Mouse (Mus musculus): ENCODE results near the gene Cldn9. TPM values are rescaled to one million over a fixed set of nuclear protein-coding genes. Genes with fewer than 3 reads are reported as not detected.

Cldn9 gene
- polyA plus RNA-seq, 1 experiment from 2014 or later = 18.3 TPM

DNA sequence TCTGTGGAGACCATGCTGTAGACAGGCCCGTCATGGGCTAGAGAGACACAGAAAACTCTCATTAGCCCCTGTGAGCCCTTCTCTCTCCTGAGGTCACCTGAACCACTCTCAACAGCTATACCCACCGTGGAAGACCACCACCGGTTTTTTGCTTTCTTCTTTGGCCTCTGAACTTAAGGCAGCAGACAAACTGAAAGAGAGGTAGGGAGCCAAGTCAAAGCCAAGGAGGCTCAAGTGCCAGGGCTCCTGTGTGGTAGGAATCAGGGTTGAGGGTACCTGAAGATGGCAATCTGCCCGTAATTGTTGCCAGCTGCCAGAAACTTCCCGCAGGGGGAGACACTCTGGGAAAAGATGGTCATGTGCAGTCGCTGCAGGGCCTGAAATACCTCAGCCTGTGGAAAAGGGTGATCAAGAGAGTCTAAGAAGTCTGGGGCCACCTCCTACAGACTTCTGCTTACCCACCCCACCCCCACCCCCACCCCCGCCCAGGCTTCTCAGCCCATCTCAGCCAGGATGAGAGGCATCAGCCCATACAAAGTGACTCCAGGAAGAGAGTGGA lies 13.2 kb downstream of the Cldn9 start:
- H3K36me3 ChIP-seq = peaks cover 36% of the 10 kb centered on the region
- H3K4me2 ChIP-seq (replicated peaks) = no peak overlapping the region
- no peak for ATAC-seq (ENCODE audit: insufficient number of reproducible peaks, low FRiP score, low TSS enrichment, low read depth)
- no peaks in the 10 kb centered on the region for H3K9me3 ChIP-seq (replicated peaks)
- no peak overlapping the region for H3K9ac ChIP-seq
- H3K27ac ChIP-seq (replicated peaks) = no peak overlapping the region
- no peaks in the 10 kb centered on the region for H3K27me3 ChIP-seq
- 88% methylated on average over 7 of the region's 7 CpGs for WGBS
- no peak overlapping the region for H3K4me3 ChIP-seq (replicated peaks)
- peaks cover 24% of the 10 kb centered on the region for H3K4me1 ChIP-seq

GRCm38 (mm10) chr17:23665511-23665910 lies 18.3 kb downstream of the Cldn9 start:
- peaks cover 25% of the 10 kb centered on the region for H3K27me3 ChIP-seq
- no peak overlapping the region for H3K27ac ChIP-seq (replicated peaks)
- H3K9ac ChIP-seq = no peak overlapping the region
- 77% methylated on average over 14 of the region's 14 CpGs for WGBS
- H3K4me2 ChIP-seq (replicated peaks) = no peak overlapping the region
- no peak overlapping the region for H3K4me3 ChIP-seq (replicated peaks)
- peaks cover 15% of the 10 kb centered on the region for H3K4me1 ChIP-seq
- H3K9me3 ChIP-seq (replicated peaks) = no peaks in the 10 kb centered on the region
- ATAC-seq (ENCODE audit: insufficient number of reproducible peaks, low FRiP score, low TSS enrichment, low read depth) = no peak
- H3K36me3 ChIP-seq = peaks cover 34% of the 10 kb centered on the region

DNA sequence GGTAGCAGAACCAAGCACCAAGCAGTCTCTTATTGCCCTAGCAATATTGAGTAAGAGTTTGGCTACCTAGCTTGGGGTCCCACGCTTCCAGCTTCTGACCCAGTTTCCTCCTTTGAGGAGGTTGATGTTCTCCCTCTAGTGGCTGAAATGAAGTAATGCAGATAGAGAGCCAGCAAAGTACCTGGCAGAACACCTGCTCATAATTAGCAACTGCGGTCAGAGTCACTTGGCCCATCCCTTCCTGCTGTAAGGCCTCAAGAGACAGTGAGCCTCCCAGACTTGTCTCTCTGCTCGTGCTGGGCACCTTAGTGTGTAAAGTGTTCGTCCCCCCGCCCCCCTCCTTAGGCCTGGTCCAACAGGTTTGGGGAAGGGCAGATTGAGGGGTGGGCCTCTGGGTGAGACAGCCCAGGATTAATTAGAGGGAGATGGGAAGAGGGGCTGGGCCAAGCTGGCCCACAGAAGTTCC lies 19.2 kb downstream of the Cldn9 start:
- peaks cover 19% of the 10 kb centered on the region for H3K4me1 ChIP-seq
- H3K4me3 ChIP-seq (replicated peaks) = no peak overlapping the region
- whole genome bisulfite sequencing = 7% methylated on average over 5 of the region's 5 CpGs
- no peak overlapping the region for H3K9ac ChIP-seq
- H3K4me2 ChIP-seq (replicated peaks) = 0 out of 2 replicates have a peak overlapping the region, but pooled peaks have one; percentile 10
- no peak overlapping the region for H3K27ac ChIP-seq (replicated peaks)
- ATAC-seq (ENCODE audit: insufficient number of reproducible peaks, low FRiP score, low TSS enrichment, low read depth) = no peak
- peaks cover 26% of the 10 kb centered on the region for H3K36me3 ChIP-seq
- peaks cover 34% of the 10 kb centered on the region for H3K27me3 ChIP-seq
- H3K9me3 ChIP-seq (replicated peaks) = no peaks in the 10 kb centered on the region

- Histone ChIP-seq H3K27ac (replicated peaks) (no peak overlapping the region), H3K4me3 (replicated peaks) (no peak overlapping the region), H3K4me2 (replicated peaks) (0 out of 2 replicates have a peak overlapping the region, but pooled peaks have one; percentile 39), H3K27me3 (peaks cover 36% of the 10 kb centered on the region), H3K36me3 (peaks cover 4% of the 10 kb centered on the region), H3K9ac (no peak overlapping the region), H3K9me3 (replicated peaks) (no peaks in the 10 kb centered on the region), H3K4me1 (peaks cover 19% of the 10 kb centered on the region)
- ATAC-seq (ENCODE audit: insufficient number of reproducible peaks, low FRiP score, low TSS enrichment, low read depth) = no peak
- 1% methylated on average over 9 of the region's 9 CpGs for WGBS
Measured at GRCm38 (mm10) chr17:23661526-23661925, 22.3 kb downstream of the Cldn9 start.

- Histone ChIP-seq H3K9ac (no peak overlapping the region), H3K9me3 (replicated peaks) (no peaks in the 10 kb centered on the region), H3K36me3 (no peaks in the 10 kb centered on the region), H3K27me3 (peaks cover 36% of the 10 kb centered on the region), H3K4me2 (replicated peaks) (peak overlapping the region; percentile 39), H3K27ac (replicated peaks) (peak overlapping the region; percentile 25; the same call in 1 of the 2 replicates), H3K4me3 (replicated peaks) (peak overlapping the region; percentile 32), H3K4me1 (peaks cover 19% of the 10 kb centered on the region)
- no peak for ATAC-seq (ENCODE audit: insufficient number of reproducible peaks, low FRiP score, low TSS enrichment, low read depth)
- WGBS = 2% methylated on average over 14 of the region's 14 CpGs
Measured at GRCm38 (mm10) chr17:23660876-23661200, 23.0 kb downstream of the Cldn9 start.

DNA sequence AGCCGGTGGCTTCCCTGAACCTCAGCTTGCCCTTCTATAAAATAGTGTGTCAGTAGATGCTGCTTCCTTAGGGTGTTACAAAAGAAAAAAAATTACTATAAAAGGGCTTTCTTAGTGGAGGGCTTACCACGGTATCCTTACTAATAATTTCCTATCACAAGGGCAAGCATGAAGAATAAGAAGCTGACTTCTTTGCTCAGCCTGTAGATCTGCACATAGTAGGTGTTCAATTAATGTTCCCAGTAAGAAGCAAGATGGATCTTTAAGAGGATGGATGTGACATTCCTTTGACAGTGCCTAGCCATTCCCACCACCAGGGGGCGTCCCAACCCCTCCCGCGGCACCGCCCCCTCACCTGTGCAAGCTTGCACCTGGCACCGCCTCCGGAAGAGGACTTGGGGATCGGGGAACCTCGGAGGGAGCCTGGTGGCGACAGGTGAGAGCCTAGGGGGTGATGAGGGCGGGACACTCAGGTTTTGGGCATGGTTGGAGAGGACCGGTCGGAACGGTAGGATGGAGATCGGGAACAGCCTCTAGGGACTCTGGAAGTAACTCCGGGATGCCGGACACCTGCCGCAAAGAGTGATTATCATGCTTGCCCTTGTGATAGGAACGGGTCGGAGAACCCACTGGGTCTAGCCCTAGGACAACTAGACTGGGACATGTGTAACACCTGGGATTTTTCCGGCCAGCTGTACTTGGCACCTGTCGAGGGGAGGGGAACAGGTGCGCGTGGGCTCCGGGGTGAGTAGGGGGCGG lies 23.5 kb downstream of the Cldn9 start, which contains the start of gene Bicdl2:
Bicdl2 (plus strand) TSS at position 390 of the 759 bp plus-strand sequence.
- peak within 1 kb of the TSS; percentile 32 for H3K4me3 ChIP-seq (replicated peaks)
- H3K27ac ChIP-seq (replicated peaks) = peak within 1 kb of the TSS; percentile 25; the same call in 1 of the 2 replicates
- no peaks in the 10 kb centered on the region for H3K9me3 ChIP-seq (replicated peaks)
- WGBS = 4% methylated on average over 27 of the region's 27 CpGs
- peaks cover 19% of the 10 kb centered on the region for H3K4me1 ChIP-seq
- H3K27me3 ChIP-seq = peaks cover 36% of the 10 kb centered on the region
- H3K9ac ChIP-seq = no peak within 1 kb of the TSS
- no peaks in the 10 kb centered on the region for H3K36me3 ChIP-seq
- 0 out of 2 replicates have a peak, but pooled peaks have one; percentile 45 for ATAC-seq (ENCODE audit: insufficient number of reproducible peaks, low FRiP score, low TSS enrichment, low read depth)
- peak within 1 kb of the TSS; percentile 39 for H3K4me2 ChIP-seq (replicated peaks)

DNA sequence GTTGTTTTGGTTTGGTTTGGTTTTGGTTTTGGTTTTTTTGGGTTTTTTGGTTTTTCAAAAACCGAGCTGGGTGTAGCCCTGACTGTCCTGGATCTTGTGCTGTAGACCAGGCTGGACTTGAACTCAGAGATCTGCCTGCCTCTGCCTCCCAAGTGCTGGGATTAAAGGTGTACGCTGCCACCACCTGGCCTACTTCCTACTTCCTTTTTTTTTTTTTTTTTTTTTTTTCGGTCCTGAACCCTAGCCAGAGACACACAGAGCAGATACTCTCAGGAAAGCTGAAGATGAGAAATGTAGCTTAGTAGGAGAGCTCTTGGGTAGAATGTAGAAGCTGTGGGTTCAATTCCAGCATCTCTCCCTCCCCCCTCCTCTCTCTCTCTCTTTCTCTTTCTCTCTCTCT lies 25.4 kb downstream of the Cldn9 start:
- Histone ChIP-seq H3K36me3 (no peaks in the 10 kb centered on the region), H3K9me3 (replicated peaks) (no peaks in the 10 kb centered on the region), H3K4me1 (peaks cover 13% of the 10 kb centered on the region; the same call in 1 of the 2 replicates), H3K27ac (replicated peaks) (no peak overlapping the region), H3K4me3 (replicated peaks) (no peak overlapping the region), H3K27me3 (peaks cover 36% of the 10 kb centered on the region), H3K9ac (no peak overlapping the region), H3K4me2 (replicated peaks) (no peak overlapping the region)
- ATAC-seq (ENCODE audit: insufficient number of reproducible peaks, low FRiP score, low TSS enrichment, low read depth) = no peak
- 76% methylated on average over 3 of the region's 3 CpGs for WGBS

DNA sequence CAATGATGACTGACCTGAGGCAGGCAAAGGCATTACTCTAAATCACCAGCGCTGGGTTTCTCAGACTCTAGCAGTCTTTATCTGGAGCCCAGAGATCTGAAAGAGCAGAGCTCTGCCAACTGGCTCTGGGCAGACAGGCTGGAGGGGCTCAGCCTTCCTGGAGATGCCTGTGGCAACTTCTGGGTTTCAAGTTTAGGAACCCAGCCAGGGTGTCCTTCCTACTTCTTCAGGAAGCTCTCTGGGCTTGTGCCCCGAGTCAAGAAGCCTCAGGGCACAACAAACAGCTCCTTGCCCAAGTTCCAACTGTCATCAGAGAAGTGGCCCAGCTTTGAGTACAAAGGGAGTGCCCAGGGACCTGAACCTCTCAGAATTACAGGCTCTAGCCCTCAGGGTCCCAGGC lies 29.4 kb downstream of the Cldn9 start:
- no peak for ATAC-seq (ENCODE audit: insufficient number of reproducible peaks, low FRiP score, low TSS enrichment, low read depth)
- Histone ChIP-seq H3K9ac (no peak overlapping the region), H3K36me3 (no peaks in the 10 kb centered on the region), H3K27ac (replicated peaks) (no peak overlapping the region), H3K4me1 (no peaks in the 10 kb centered on the region), H3K4me3 (replicated peaks) (no peak overlapping the region), H3K27me3 (peaks cover under 1% of the 10 kb centered on the region), H3K4me2 (replicated peaks) (no peak overlapping the region), H3K9me3 (replicated peaks) (no peaks in the 10 kb centered on the region)
- WGBS = 43% methylated on average over 2 of the region's 2 CpGs

DNA sequence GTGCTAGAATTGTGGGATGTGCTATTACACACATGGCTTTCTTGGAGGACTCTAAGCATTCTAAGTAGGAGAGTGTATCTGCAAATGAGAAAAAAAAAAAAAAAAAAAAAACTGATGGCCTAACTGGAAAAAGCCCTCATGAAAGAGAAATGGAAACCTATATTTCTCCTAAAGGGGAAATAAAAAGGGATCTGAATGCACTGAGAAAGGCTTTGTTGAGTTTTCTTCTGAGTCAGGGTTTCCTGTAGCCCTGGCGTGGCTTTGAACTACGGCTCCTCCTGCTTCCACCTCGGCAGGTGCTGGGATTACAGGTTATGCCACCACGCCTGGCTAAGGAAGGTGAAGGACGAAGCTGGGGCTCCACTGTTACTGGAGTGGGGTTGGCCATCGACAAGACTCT lies 29.8 kb downstream of the Cldn9 start:
- ATAC-seq (ENCODE audit: insufficient number of reproducible peaks, low FRiP score, low TSS enrichment, low read depth) = no peak
- no peak overlapping the region for H3K9ac ChIP-seq
- H3K27ac ChIP-seq (replicated peaks) = no peak overlapping the region
- H3K4me3 ChIP-seq (replicated peaks) = no peak overlapping the region
- no peaks in the 10 kb centered on the region for H3K36me3 ChIP-seq
- H3K4me1 ChIP-seq = no peaks in the 10 kb centered on the region
- H3K9me3 ChIP-seq (replicated peaks) = no peaks in the 10 kb centered on the region
- no peak overlapping the region for H3K4me2 ChIP-seq (replicated peaks)
- WGBS = 49% methylated on average over 6 of the region's 6 CpGs
- H3K27me3 ChIP-seq = no peaks in the 10 kb centered on the region; the same call in 1 of the 2 replicates

GRCm38 (mm10) chr17:23653324-23653723 lies 30.5 kb downstream of the Cldn9 start:
- Histone ChIP-seq H3K9ac (no peak overlapping the region), H3K4me1 (no peaks in the 10 kb centered on the region), H3K27ac (replicated peaks) (no peak overlapping the region), H3K4me3 (replicated peaks) (no peak overlapping the region), H3K9me3 (replicated peaks) (no peaks in the 10 kb centered on the region), H3K36me3 (no peaks in the 10 kb centered on the region), H3K4me2 (replicated peaks) (no peak overlapping the region), H3K27me3 (no peaks in the 10 kb centered on the region; the same call in 1 of the 2 replicates)
- WGBS = 75% methylated on average over 2 of the region's 2 CpGs
- no peak for ATAC-seq (ENCODE audit: insufficient number of reproducible peaks, low FRiP score, low TSS enrichment, low read depth)

DNA sequence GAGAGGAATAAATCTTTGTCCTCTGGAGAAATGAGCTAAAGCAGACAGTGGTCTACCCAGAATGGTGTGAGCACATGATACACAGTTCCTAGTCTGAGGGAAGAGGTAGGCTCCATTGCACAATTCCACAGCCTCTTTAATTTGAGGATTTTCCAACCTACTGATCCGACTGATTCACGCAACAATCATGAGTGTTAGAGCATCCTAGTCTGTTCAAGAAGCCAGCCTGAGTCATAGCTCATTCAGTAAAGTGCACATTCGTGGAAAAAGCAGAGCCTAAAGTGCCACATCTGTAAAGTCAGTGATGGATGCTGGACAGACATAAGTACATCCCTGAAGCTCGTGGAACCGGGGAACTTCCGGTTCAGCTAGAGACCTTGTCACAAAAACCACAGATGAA lies 32.5 kb downstream of the Cldn9 start:
- H3K27me3 ChIP-seq = peaks cover 8% of the 10 kb centered on the region; the same call in 1 of the 2 replicates
- no peaks in the 10 kb centered on the region for H3K9me3 ChIP-seq (replicated peaks)
- ATAC-seq (ENCODE audit: insufficient number of reproducible peaks, low FRiP score, low TSS enrichment, low read depth) = no peak
- H3K9ac ChIP-seq = no peak overlapping the region
- H3K4me2 ChIP-seq (replicated peaks) = no peak overlapping the region
- no peak overlapping the region for H3K4me3 ChIP-seq (replicated peaks)
- H3K27ac ChIP-seq (replicated peaks) = no peak overlapping the region
- no peaks in the 10 kb centered on the region for H3K36me3 ChIP-seq
- H3K4me1 ChIP-seq = no peaks in the 10 kb centered on the region
- 74% methylated on average over 6 of the region's 6 CpGs for WGBS

All from embryonic facial prominence, embryonic 15.5 days (tissue).